Mouse (Mus musculus): ENCODE data around the gene Hvcn1. TPM values are rescaled to one million over a fixed set of nuclear protein-coding genes. Genes with fewer than 3 reads are reported as not detected.

Gene Hvcn1
- polyA plus RNA-seq, 1 experiment from 2014 or later: 7.0 TPM

- H3K4me3 ChIP-seq (replicated peaks; ENCODE audit: low read length): no peak overlapping the region
- ATAC-seq (ENCODE audit: insufficient read depth, low FRiP score): no peak
- H3K27ac ChIP-seq (ENCODE audit: low read length): no peak overlapping the region
- 56% methylated on average over 12 of the region's 12 CpGs for WGBS
- no peaks in the 10 kb centered on the region for H3K36me3 ChIP-seq (ENCODE audit: control insufficient read depth, insufficient read depth, low read length)
- H3K4me1 ChIP-seq (ENCODE audit: control insufficient read depth, insufficient read depth, low read length): no peaks in the 10 kb centered on the region
- H3K27me3 ChIP-seq (ENCODE audit: control insufficient read depth, insufficient read depth, low read length): no peaks in the 10 kb centered on the region
- no peaks in the 10 kb centered on the region for H3K9me3 ChIP-seq (replicated peaks; ENCODE audit: control insufficient read depth, low read length)
- no peak overlapping the region for H3K9ac ChIP-seq (ENCODE audit: low read length)
- H3K4me2 ChIP-seq (ENCODE audit: low read depth, low read length): no peak overlapping the region
These were observed 15.1 kb upstream of the Hvcn1 start for GRCm38 (mm10) chr5:122191269-122192063.

GRCm38 (mm10) chr5:122192347-122192746 is 14.3 kb upstream of the Hvcn1 start:
- WGBS: 29% methylated on average over 3 of the region's 4 CpGs
- Histone ChIP-seq H3K4me3 (replicated peaks; ENCODE audit: low read length) (no peak overlapping the region), H3K9ac (ENCODE audit: low read length) (no peak overlapping the region), H3K4me2 (ENCODE audit: low read depth, low read length) (no peak overlapping the region), H3K36me3 (ENCODE audit: control insufficient read depth, insufficient read depth, low read length) (no peaks in the 10 kb centered on the region), H3K4me1 (ENCODE audit: control insufficient read depth, insufficient read depth, low read length) (no peaks in the 10 kb centered on the region), H3K9me3 (replicated peaks; ENCODE audit: control insufficient read depth, low read length) (no peaks in the 10 kb centered on the region), H3K27ac (ENCODE audit: low read length) (no peak overlapping the region), H3K27me3 (ENCODE audit: control insufficient read depth, insufficient read depth, low read length) (no peaks in the 10 kb centered on the region)
- ATAC-seq (ENCODE audit: insufficient read depth, low FRiP score): no peak

- H3K9ac ChIP-seq (ENCODE audit: low read length): no peak overlapping the region
- H3K27me3 ChIP-seq (ENCODE audit: control insufficient read depth, insufficient read depth, low read length): no peaks in the 10 kb centered on the region
- no peaks in the 10 kb centered on the region for H3K9me3 ChIP-seq (replicated peaks; ENCODE audit: control insufficient read depth, low read length)
- H3K36me3 ChIP-seq (ENCODE audit: control insufficient read depth, insufficient read depth, low read length): no peaks in the 10 kb centered on the region
- ATAC-seq (ENCODE audit: insufficient read depth, low FRiP score): no peak
- H3K27ac ChIP-seq (ENCODE audit: low read length): no peak overlapping the region
- H3K4me2 ChIP-seq (ENCODE audit: low read depth, low read length): no peak overlapping the region
- WGBS: 85% methylated on average over 4 of the region's 4 CpGs
- no peaks in the 10 kb centered on the region for H3K4me1 ChIP-seq (ENCODE audit: control insufficient read depth, insufficient read depth, low read length)
- H3K4me3 ChIP-seq (replicated peaks; ENCODE audit: low read length): no peak overlapping the region
These were observed 5.7 kb upstream of the Hvcn1 start for GRCm38 (mm10) chr5:122200872-122201271.

GRCm38 (mm10) chr5:122201904-122202303 is 4.7 kb upstream of the Hvcn1 start:
- Histone ChIP-seq H3K4me1 (ENCODE audit: control insufficient read depth, insufficient read depth, low read length) (no peaks in the 10 kb centered on the region), H3K9ac (ENCODE audit: low read length) (no peak overlapping the region), H3K4me2 (ENCODE audit: low read depth, low read length) (no peak overlapping the region), H3K27me3 (ENCODE audit: control insufficient read depth, insufficient read depth, low read length) (no peaks in the 10 kb centered on the region), H3K9me3 (replicated peaks; ENCODE audit: control insufficient read depth, low read length) (no peaks in the 10 kb centered on the region), H3K27ac (ENCODE audit: low read length) (no peak overlapping the region), H3K36me3 (ENCODE audit: control insufficient read depth, insufficient read depth, low read length) (no peaks in the 10 kb centered on the region), H3K4me3 (replicated peaks; ENCODE audit: low read length) (no peak overlapping the region)
- WGBS: 85% methylated on average over 6 of the region's 6 CpGs
- no peak for ATAC-seq (ENCODE audit: insufficient read depth, low FRiP score)

- WGBS: 67% methylated on average over 2 of the region's 2 CpGs
- Histone ChIP-seq H3K4me1 (ENCODE audit: control insufficient read depth, insufficient read depth, low read length) (peaks cover 4% of the 10 kb centered on the region; the same call in 1 of the 2 replicates), H3K36me3 (ENCODE audit: control insufficient read depth, insufficient read depth, low read length) (no peaks in the 10 kb centered on the region), H3K27me3 (ENCODE audit: control insufficient read depth, insufficient read depth, low read length) (no peaks in the 10 kb centered on the region), H3K9me3 (replicated peaks; ENCODE audit: control insufficient read depth, low read length) (no peaks in the 10 kb centered on the region), H3K4me3 (replicated peaks; ENCODE audit: low read length) (no peak overlapping the region), H3K4me2 (ENCODE audit: low read depth, low read length) (no peak overlapping the region), H3K9ac (ENCODE audit: low read length) (no peak overlapping the region), H3K27ac (ENCODE audit: low read length) (no peak overlapping the region)
- no peak for ATAC-seq (ENCODE audit: insufficient read depth, low FRiP score)
These were observed 2.4 kb upstream of the Hvcn1 start for GRCm38 (mm10) chr5:122204180-122204579.

GRCm38 (mm10) chr5:122208909-122209308 is 2.3 kb downstream of the Hvcn1 start:
- no peak overlapping the region for H3K4me3 ChIP-seq (replicated peaks; ENCODE audit: low read length)

GRCm38 (mm10) chr5:122209591-122210368 is 3.2 kb downstream of the Hvcn1 start:
- no peaks in the 10 kb centered on the region for H3K9me3 ChIP-seq (replicated peaks; ENCODE audit: control insufficient read depth, low read length)
- peak; percentile 87 for ATAC-seq (ENCODE audit: insufficient read depth, low FRiP score)
- no peaks in the 10 kb centered on the region for H3K36me3 ChIP-seq (ENCODE audit: control insufficient read depth, insufficient read depth, low read length)
- peak overlapping the region; percentile 49 for H3K4me2 ChIP-seq (ENCODE audit: low read depth, low read length)
- 0 out of 2 replicates have a peak overlapping the region, but pooled peaks have one; percentile 39 for H3K27ac ChIP-seq (ENCODE audit: low read length)
- H3K27me3 ChIP-seq (ENCODE audit: control insufficient read depth, insufficient read depth, low read length): no peaks in the 10 kb centered on the region
- H3K4me1 ChIP-seq (ENCODE audit: control insufficient read depth, insufficient read depth, low read length): peaks cover 4% of the 10 kb centered on the region; the same call in 1 of the 2 replicates
- H3K4me3 ChIP-seq (replicated peaks; ENCODE audit: low read length): peak overlapping the region; percentile 38
- peak overlapping the region; percentile 63 for H3K9ac ChIP-seq (ENCODE audit: low read length)
- 5% methylated on average over 20 of the region's 21 CpGs for WGBS

More at GRCm38 (mm10) chr5:122208909-122209308, 2.3 kb downstream of the Hvcn1 start:
- Histone ChIP-seq H3K36me3 (ENCODE audit: control insufficient read depth, insufficient read depth, low read length) (no peaks in the 10 kb centered on the region), H3K9ac (ENCODE audit: low read length) (peak overlapping the region; percentile 19; the same call in 1 of the 2 replicates), H3K27me3 (ENCODE audit: control insufficient read depth, insufficient read depth, low read length) (no peaks in the 10 kb centered on the region), H3K9me3 (replicated peaks; ENCODE audit: control insufficient read depth, low read length) (no peaks in the 10 kb centered on the region), H3K4me1 (ENCODE audit: control insufficient read depth, insufficient read depth, low read length) (peaks cover 4% of the 10 kb centered on the region; the same call in 1 of the 2 replicates), H3K4me2 (ENCODE audit: low read depth, low read length) (no peak overlapping the region), H3K27ac (ENCODE audit: low read length) (peak overlapping the region; percentile 39; the same call in 1 of the 2 replicates)
- WGBS: 47% methylated on average over 6 of the region's 6 CpGs
- no peak for ATAC-seq (ENCODE audit: insufficient read depth, low FRiP score)

- no peaks in the 10 kb centered on the region for H3K36me3 ChIP-seq (ENCODE audit: control insufficient read depth, insufficient read depth, low read length)
- H3K4me1 ChIP-seq (ENCODE audit: control insufficient read depth, insufficient read depth, low read length): peaks cover 4% of the 10 kb centered on the region; the same call in 1 of the 2 replicates
- H3K27me3 ChIP-seq (ENCODE audit: control insufficient read depth, insufficient read depth, low read length): no peaks in the 10 kb centered on the region
- no peak overlapping the region for H3K4me3 ChIP-seq (replicated peaks; ENCODE audit: low read length)
- no peak overlapping the region for H3K9ac ChIP-seq (ENCODE audit: low read length)
- WGBS: 88% methylated on average over 8 of the region's 8 CpGs
- no peak for ATAC-seq (ENCODE audit: insufficient read depth, low FRiP score)
- no peak overlapping the region for H3K27ac ChIP-seq (ENCODE audit: low read length)
- H3K9me3 ChIP-seq (replicated peaks; ENCODE audit: control insufficient read depth, low read length): no peaks in the 10 kb centered on the region
- H3K4me2 ChIP-seq (ENCODE audit: low read depth, low read length): no peak overlapping the region
These were observed 4.3 kb downstream of the Hvcn1 start for GRCm38 (mm10) chr5:122210890-122211289.

- H3K36me3 ChIP-seq (ENCODE audit: control insufficient read depth, insufficient read depth, low read length): no peaks in the 10 kb centered on the region
- no peaks in the 10 kb centered on the region for H3K9me3 ChIP-seq (replicated peaks; ENCODE audit: control insufficient read depth, low read length)
- H3K4me3 ChIP-seq (replicated peaks; ENCODE audit: low read length): no peak overlapping the region
- no peak for ATAC-seq (ENCODE audit: insufficient read depth, low FRiP score)
- H3K4me1 ChIP-seq (ENCODE audit: control insufficient read depth, insufficient read depth, low read length): peaks cover 4% of the 10 kb centered on the region; the same call in 1 of the 2 replicates
- H3K4me2 ChIP-seq (ENCODE audit: low read depth, low read length): no peak overlapping the region
- no peak overlapping the region for H3K27ac ChIP-seq (ENCODE audit: low read length)
- H3K27me3 ChIP-seq (ENCODE audit: control insufficient read depth, insufficient read depth, low read length): no peaks in the 10 kb centered on the region
- no peak overlapping the region for H3K9ac ChIP-seq (ENCODE audit: low read length)
- 80% methylated on average over 8 of the region's 8 CpGs for WGBS
These were observed 5.5 kb downstream of the Hvcn1 start for GRCm38 (mm10) chr5:122212125-122212524.
